In the genomic region with DNA sequence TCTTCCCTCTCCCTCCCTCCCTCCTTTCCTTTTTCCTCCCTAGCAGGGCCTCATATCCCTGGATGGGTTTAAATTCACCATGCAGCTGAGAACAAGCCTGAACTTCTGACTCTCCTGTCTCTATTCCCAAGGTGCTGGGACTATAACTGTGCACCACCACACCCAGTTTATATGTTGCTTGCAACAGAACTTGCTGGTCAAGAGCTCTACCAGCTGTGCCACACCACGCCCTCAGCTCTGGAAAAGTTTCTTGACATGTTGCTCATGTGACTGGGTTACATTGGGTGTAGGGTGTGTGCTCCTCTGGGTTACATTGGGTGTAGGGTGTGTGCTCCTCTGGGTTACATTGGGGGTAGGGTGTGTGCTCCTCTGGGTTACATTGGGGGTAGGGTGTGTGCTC, we compare ENCODE assay signal across 19 mouse cellular contexts.
"Had no signal": no experiment of that assay in that cellular context is flagged by ENCODE, and none has a peak within 500 bp of the region (broad histone marks: within the 10 kb centered on the region; RNA-seq: fewer than 3 reads in every experiment).

No protein-coding gene starts in this region.

- DNase-seq: lung, adult 18-20 months; lung, embryonic 14.5 days; lung, postnatal 10 days; lung, postnatal 36 days; midbrain, embryonic 14.5 days; retina, postnatal 1 day; right cerebral cortex, adult 18-20 months; right cerebral cortex, postnatal 25 days; right cerebral cortex, postnatal 4 days; spleen, adult 18-20 months; thymus, adult 18-20 months; thymus, postnatal 14 days; thymus, postnatal 36 days had no signal

- H3K9ac ChIP-seq: liver, embryonic 14.5 days; lung, embryonic 14.5 days; midbrain, embryonic 12.5 days; neural tube, embryonic 12.5 days had no signal

- H3K9me3 ChIP-seq: midbrain, embryonic 12.5 days had no signal

- ATAC-seq: midbrain, embryonic 16.5 days had no signal

- H3K4me3 ChIP-seq: midbrain, embryonic 10.5 days; midbrain, embryonic 12.5 days; neural tube, embryonic 12.5 days had no signal

- H3K4me1 ChIP-seq: midbrain, embryonic 10.5 days; midbrain, embryonic 12.5 days; neural tube, embryonic 12.5 days had no signal

- H3K27me3 ChIP-seq: midbrain, embryonic 12.5 days; neural tube, embryonic 12.5 days had no signal

- H3K27ac ChIP-seq: liver, embryonic 14.5 days; macrophage; midbrain, embryonic 10.5 days; midbrain, embryonic 12.5 days; neural tube, embryonic 12.5 days had no signal

- H3K4me2 ChIP-seq: lung, embryonic 14.5 days; midbrain, embryonic 12.5 days; neural tube, embryonic 12.5 days had no signal
